Mouse (Mus musculus): ENCODE results near the gene Neu4. TPM values are rescaled to one million over a fixed set of nuclear protein-coding genes. Genes with fewer than 3 reads are reported as not detected.
"Not testable (repeated sequence)": the region's sequence is repeated elsewhere in the genome, so short reads cannot be mapped to it uniquely, and the experiment has no call there.

The Neu4 gene
- polyA plus RNA-seq, 1 experiment from 2014 or later = not detected

DNA sequence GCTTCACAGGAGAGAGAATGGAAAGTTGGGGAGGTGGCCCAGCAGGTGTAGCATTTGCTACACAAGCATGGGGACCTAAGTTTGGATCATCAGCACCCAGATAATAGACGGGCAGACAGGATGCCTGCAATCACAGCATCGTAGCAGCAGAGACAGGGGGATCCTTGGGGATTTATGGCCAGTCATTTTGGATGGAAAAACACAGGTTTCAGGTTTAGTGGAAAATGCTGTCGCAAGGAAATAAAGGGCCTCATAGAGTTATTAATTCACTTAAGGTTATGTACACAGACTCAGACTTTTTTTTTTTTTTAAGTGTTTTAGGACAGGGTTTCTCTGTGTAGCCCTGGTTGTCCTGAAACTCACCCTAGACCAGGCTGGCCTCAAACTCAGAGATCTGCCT, 25.3 kb downstream of the Neu4 start:
- Histone ChIP-seq H3K27me3 (replicated peaks; ENCODE audit: control insufficient read depth, insufficient read depth, low read length) (no peaks in the 10 kb centered on the region), H3K9me3 (ENCODE audit: control insufficient read depth, low read length) (no peaks in the 10 kb centered on the region), H3K4me1 (replicated peaks; ENCODE audit: control insufficient read depth, insufficient read depth, low read length) (no peaks in the 10 kb centered on the region), H3K27ac (ENCODE audit: low read length) (no peak overlapping the region), H3K36me3 (ENCODE audit: control insufficient read depth, insufficient read depth) (no peaks in the 10 kb centered on the region), H3K4me3 (replicated peaks; ENCODE audit: low read length) (no peak overlapping the region), H3K4me2 (ENCODE audit: low read length) (no peak overlapping the region), H3K9ac (replicated peaks; ENCODE audit: low read depth, low read length) (no peak overlapping the region)
- 86% methylated on average over 3 of the region's 3 CpGs for WGBS
- no peak for ATAC-seq

- no peak for ATAC-seq
- no peaks in the 10 kb centered on the region for H3K27me3 ChIP-seq (replicated peaks; ENCODE audit: control insufficient read depth, insufficient read depth, low read length)
- H3K4me3 ChIP-seq (replicated peaks; ENCODE audit: low read length) = no peak overlapping the region
- H3K4me2 ChIP-seq (ENCODE audit: low read length) = no peak overlapping the region
- H3K9ac ChIP-seq (replicated peaks; ENCODE audit: low read depth, low read length) = no peak overlapping the region
- no peaks in the 10 kb centered on the region for H3K4me1 ChIP-seq (replicated peaks; ENCODE audit: control insufficient read depth, insufficient read depth, low read length)
- no peak overlapping the region for H3K27ac ChIP-seq (ENCODE audit: low read length)
- no peaks in the 10 kb centered on the region for H3K36me3 ChIP-seq (ENCODE audit: control insufficient read depth, insufficient read depth)
- WGBS = 80% methylated on average over 4 of the region's 4 CpGs
- no peaks in the 10 kb centered on the region for H3K9me3 ChIP-seq (ENCODE audit: control insufficient read depth, low read length)
Observed at GRCm38 (mm10) chr1:94046544-94046943, 26.3 kb downstream of the Neu4 start.

GRCm38 (mm10) chr1:94051104-94051503, 30.9 kb downstream of the Neu4 start:
- Histone ChIP-seq H3K4me2 (ENCODE audit: low read length) (no peak overlapping the region), H3K27ac (ENCODE audit: low read length) (no peak overlapping the region), H3K9ac (replicated peaks; ENCODE audit: low read depth, low read length) (no peak overlapping the region), H3K36me3 (ENCODE audit: control insufficient read depth, insufficient read depth) (no peaks in the 10 kb centered on the region), H3K9me3 (ENCODE audit: control insufficient read depth, low read length) (no peaks in the 10 kb centered on the region), H3K4me3 (replicated peaks; ENCODE audit: low read length) (no peak overlapping the region), H3K4me1 (replicated peaks; ENCODE audit: control insufficient read depth, insufficient read depth, low read length) (no peaks in the 10 kb centered on the region), H3K27me3 (replicated peaks; ENCODE audit: control insufficient read depth, insufficient read depth, low read length) (no peaks in the 10 kb centered on the region)
- 89% methylated on average over 5 of the region's 5 CpGs for WGBS
- no peak for ATAC-seq

- H3K27ac ChIP-seq (ENCODE audit: low read length) = no peak within 1 kb of the TSS
- WGBS = 61% methylated on average over 6 of the region's 6 CpGs
- no peaks in the 10 kb centered on the region for H3K27me3 ChIP-seq (replicated peaks; ENCODE audit: control insufficient read depth, insufficient read depth, low read length)
- no peaks in the 10 kb centered on the region for H3K36me3 ChIP-seq (ENCODE audit: control insufficient read depth, insufficient read depth)
- no peak for ATAC-seq
- H3K9me3 ChIP-seq (ENCODE audit: control insufficient read depth, low read length) = no peaks in the 10 kb centered on the region
- H3K9ac ChIP-seq (replicated peaks; ENCODE audit: low read depth, low read length) = no peak within 1 kb of the TSS
- H3K4me2 ChIP-seq (ENCODE audit: low read length) = no peak within 1 kb of the TSS
- H3K4me3 ChIP-seq (replicated peaks; ENCODE audit: low read length) = no peak within 1 kb of the TSS
- no peaks in the 10 kb centered on the region for H3K4me1 ChIP-seq (replicated peaks; ENCODE audit: control insufficient read depth, insufficient read depth, low read length)
Observed at GRCm38 (mm10) chr1:94052373-94052772, 32.1 kb downstream of the Neu4 start, which contains the start of gene Pdcd1. TSS of gene Pdcd1 (minus strand) at chr1:94052553.

DNA sequence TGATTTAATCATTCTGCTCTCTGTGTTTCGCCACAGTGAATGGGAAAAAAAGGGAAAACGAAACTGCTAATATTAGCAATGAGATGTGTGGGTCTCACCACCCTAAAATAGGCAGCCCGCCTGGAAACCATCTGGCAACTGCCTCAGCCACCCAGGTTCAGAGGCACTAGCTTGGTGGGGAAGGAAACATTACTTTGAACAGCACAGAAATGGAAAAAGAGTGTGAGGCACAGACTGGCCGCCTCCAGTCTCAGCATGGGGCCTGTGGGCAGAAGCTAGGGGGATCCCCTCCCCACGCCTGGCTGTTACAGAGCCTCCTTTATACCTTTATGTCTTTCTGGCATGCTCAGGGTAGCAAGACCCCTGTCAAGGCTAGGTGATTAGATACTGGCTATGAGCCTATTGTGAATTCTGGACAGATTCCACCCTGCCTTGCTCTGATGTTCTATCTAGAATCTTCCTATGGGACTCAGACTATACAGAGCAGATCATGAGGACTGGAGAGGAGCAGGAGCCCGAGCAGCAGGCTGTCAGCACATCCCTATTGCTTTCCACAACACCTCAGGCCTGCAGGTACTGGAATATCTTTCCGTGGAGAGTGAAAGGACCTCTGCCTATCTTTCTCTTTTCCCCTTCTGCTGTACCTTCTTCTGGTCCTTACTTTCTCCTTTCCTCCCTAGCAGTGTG, 33.4 kb downstream of the Neu4 start:
- no peak overlapping the region for H3K4me3 ChIP-seq (replicated peaks; ENCODE audit: low read length)
- H3K4me2 ChIP-seq (ENCODE audit: low read length) = no peak overlapping the region
- H3K9me3 ChIP-seq (ENCODE audit: control insufficient read depth, low read length) = no peaks in the 10 kb centered on the region
- 60% methylated on average over 7 of the region's 7 CpGs for WGBS
- ATAC-seq = peak; percentile 36; the same call in 1 of the 2 replicates
- no peaks in the 10 kb centered on the region for H3K4me1 ChIP-seq (replicated peaks; ENCODE audit: control insufficient read depth, insufficient read depth, low read length)
- H3K27ac ChIP-seq (ENCODE audit: low read length) = no peak overlapping the region
- no peaks in the 10 kb centered on the region for H3K27me3 ChIP-seq (replicated peaks; ENCODE audit: control insufficient read depth, insufficient read depth, low read length)
- no peak overlapping the region for H3K9ac ChIP-seq (replicated peaks; ENCODE audit: low read depth, low read length)
- no peaks in the 10 kb centered on the region for H3K36me3 ChIP-seq (ENCODE audit: control insufficient read depth, insufficient read depth)

DNA sequence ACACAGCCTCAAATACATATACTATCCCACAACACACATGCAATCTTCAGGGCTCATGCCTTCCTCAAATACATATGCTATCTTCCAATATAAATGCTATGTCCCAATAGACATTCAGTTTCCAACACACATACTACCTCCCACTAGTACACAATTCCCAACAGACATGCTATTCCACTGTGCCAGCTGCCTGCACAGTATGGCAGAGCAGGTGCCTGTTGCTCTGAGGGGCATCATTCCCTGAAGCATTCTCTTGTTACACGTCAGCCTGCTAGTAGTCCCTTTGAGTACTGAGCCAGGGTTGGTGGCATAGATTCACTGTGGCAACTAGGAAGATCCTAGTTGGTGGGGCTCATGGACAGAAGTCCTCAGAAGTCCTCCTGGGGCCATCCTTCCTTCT, 34.2 kb downstream of the Neu4 start:
- 62% methylated on average over 1 of the region's 1 CpGs for WGBS
- no peak for ATAC-seq
- H3K4me2 ChIP-seq (ENCODE audit: low read length) = no peak overlapping the region

GRCm38 (mm10) chr1:94055966-94056365, 35.7 kb downstream of the Neu4 start:
- no peaks in the 10 kb centered on the region for H3K9me3 ChIP-seq (ENCODE audit: control insufficient read depth, low read length)
- no peaks in the 10 kb centered on the region for H3K4me1 ChIP-seq (replicated peaks; ENCODE audit: control insufficient read depth, insufficient read depth, low read length)
- H3K36me3 ChIP-seq (ENCODE audit: control insufficient read depth, insufficient read depth) = no peaks in the 10 kb centered on the region
- no peak overlapping the region for H3K4me2 ChIP-seq (ENCODE audit: low read length)
- no peak for ATAC-seq
- H3K9ac ChIP-seq (replicated peaks; ENCODE audit: low read depth, low read length) = no peak overlapping the region
- H3K4me3 ChIP-seq (replicated peaks; ENCODE audit: low read length) = no peak overlapping the region
- no peak overlapping the region for H3K27ac ChIP-seq (ENCODE audit: low read length)
- WGBS = 84% methylated on average over 3 of the region's 3 CpGs
- H3K27me3 ChIP-seq (replicated peaks; ENCODE audit: control insufficient read depth, insufficient read depth, low read length) = no peaks in the 10 kb centered on the region

More for the DNA sequence above, 34.2 kb downstream of the Neu4 start:
- Histone ChIP-seq H3K9ac (replicated peaks; ENCODE audit: low read depth, low read length) (no peak overlapping the region), H3K27ac (ENCODE audit: low read length) (no peak overlapping the region), H3K4me3 (replicated peaks; ENCODE audit: low read length) (no peak overlapping the region), H3K36me3 (ENCODE audit: control insufficient read depth, insufficient read depth) (no peaks in the 10 kb centered on the region), H3K4me1 (replicated peaks; ENCODE audit: control insufficient read depth, insufficient read depth, low read length) (no peaks in the 10 kb centered on the region), H3K27me3 (replicated peaks; ENCODE audit: control insufficient read depth, insufficient read depth, low read length) (no peaks in the 10 kb centered on the region), H3K9me3 (ENCODE audit: control insufficient read depth, low read length) (no peaks in the 10 kb centered on the region)

DNA sequence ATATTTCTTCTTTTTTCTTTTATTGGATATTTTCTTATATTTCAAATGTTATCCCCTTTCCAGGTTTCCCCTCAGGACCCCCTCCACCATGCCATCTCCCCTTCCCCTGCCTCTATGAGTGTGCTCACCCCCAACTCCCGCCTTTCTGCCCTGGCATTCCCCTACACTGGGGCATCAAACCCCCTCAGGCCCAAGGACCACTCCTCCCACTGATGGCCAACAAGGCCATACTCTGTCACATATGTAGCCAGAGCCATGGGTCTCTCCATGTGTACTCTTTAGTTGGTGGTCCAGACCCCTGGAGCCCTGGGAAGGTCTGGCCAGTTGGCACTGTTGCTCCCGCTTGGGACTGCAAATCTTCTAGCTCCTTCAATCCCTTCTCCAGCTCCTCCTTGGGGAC, 37.1 kb downstream of the Neu4 start:
- H3K9me3 ChIP-seq (ENCODE audit: control insufficient read depth, low read length) = no peaks in the 10 kb centered on the region
- H3K9ac ChIP-seq (replicated peaks; ENCODE audit: low read depth, low read length) = no peak overlapping the region
- H3K4me3 ChIP-seq (replicated peaks; ENCODE audit: low read length) = no peak overlapping the region
- no peaks in the 10 kb centered on the region for H3K4me1 ChIP-seq (replicated peaks; ENCODE audit: control insufficient read depth, insufficient read depth, low read length)
- WGBS = 97% methylated on average over 2 of the region's 2 CpGs
- ATAC-seq = no peak
- no peaks in the 10 kb centered on the region for H3K27me3 ChIP-seq (replicated peaks; ENCODE audit: control insufficient read depth, insufficient read depth, low read length)
- no peak overlapping the region for H3K27ac ChIP-seq (ENCODE audit: low read length)
- no peak overlapping the region for H3K4me2 ChIP-seq (ENCODE audit: low read length)
- H3K36me3 ChIP-seq (ENCODE audit: control insufficient read depth, insufficient read depth) = no peaks in the 10 kb centered on the region

- H3K4me1 ChIP-seq (replicated peaks; ENCODE audit: control insufficient read depth, insufficient read depth, low read length) = not testable (repeated sequence)
Observed at GRCm38 (mm10) chr1:94058281-94058680, 38.0 kb downstream of the Neu4 start.

GRCm38 (mm10) chr1:94074756-94075155, 54.5 kb downstream of the Neu4 start:
- Histone ChIP-seq H3K4me3 (replicated peaks; ENCODE audit: low read length) (no peak overlapping the region), H3K36me3 (ENCODE audit: control insufficient read depth, insufficient read depth) (no peaks in the 10 kb centered on the region), H3K4me1 (replicated peaks; ENCODE audit: control insufficient read depth, insufficient read depth, low read length) (no peaks in the 10 kb centered on the region), H3K9ac (replicated peaks; ENCODE audit: low read depth, low read length) (no peak overlapping the region), H3K27me3 (replicated peaks; ENCODE audit: control insufficient read depth, insufficient read depth, low read length) (no peaks in the 10 kb centered on the region), H3K9me3 (ENCODE audit: control insufficient read depth, low read length) (no peaks in the 10 kb centered on the region), H3K4me2 (ENCODE audit: low read length) (no peak overlapping the region), H3K27ac (ENCODE audit: low read length) (no peak overlapping the region)
- 92% methylated on average over 6 of the region's 6 CpGs for WGBS
- no peak for ATAC-seq

More at GRCm38 (mm10) chr1:94058281-94058680, 38.0 kb downstream of the Neu4 start:
- WGBS = 91% methylated on average over 1 of the region's 1 CpGs
- H3K9ac ChIP-seq (replicated peaks; ENCODE audit: low read depth, low read length); H3K9me3 ChIP-seq (ENCODE audit: control insufficient read depth, low read length); H3K36me3 ChIP-seq (ENCODE audit: control insufficient read depth, insufficient read depth); H3K27me3 ChIP-seq (replicated peaks; ENCODE audit: control insufficient read depth, insufficient read depth, low read length); H3K4me3 ChIP-seq (replicated peaks; ENCODE audit: low read length); ATAC-seq; H3K27ac ChIP-seq (ENCODE audit: low read length); H3K4me2 ChIP-seq (ENCODE audit: low read length): not testable (repeated sequence)

All from forebrain, embryonic 16.5 days (tissue).